Mouse (Mus musculus): ENCODE results near the gene Zswim3. TPM values are rescaled to one million over a fixed set of nuclear protein-coding genes. Genes with fewer than 3 reads are reported as not detected.

Gene Zswim3
- polyA plus RNA-seq, 1 experiment = 2.2 TPM

DNA sequence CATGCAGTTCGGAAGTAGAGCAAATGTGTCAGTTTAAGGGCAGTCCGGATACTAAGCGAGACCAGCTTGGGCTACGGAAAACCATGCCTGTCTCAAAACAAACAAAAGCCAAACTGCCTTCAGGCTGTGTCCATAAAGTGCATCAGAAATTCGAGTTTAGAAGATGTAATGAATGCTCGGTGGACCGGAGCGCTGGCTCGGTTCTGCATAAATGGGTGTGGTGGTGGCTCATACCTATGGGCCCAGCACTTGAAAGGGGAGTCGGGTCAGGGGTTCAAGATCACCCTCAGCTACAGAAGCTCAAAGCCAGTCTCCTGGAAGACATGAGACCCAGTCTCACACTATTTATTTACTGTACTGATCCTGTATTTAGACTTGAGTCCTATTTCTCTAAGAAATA, 17.1 kb upstream of the Zswim3 start:
- Histone ChIP-seq H3K4me3 (ENCODE audit: insufficient read depth, low read depth, low read length) (no peak overlapping the region), H3K27ac (ENCODE audit: insufficient read depth, low read depth, low read length) (no peak overlapping the region), H3K36me3 (ENCODE audit: control insufficient read depth, insufficient read depth, low read length) (0 out of 2 replicates have a peak, but pooled peaks cover 2% of the 10 kb centered on the region), H3K27me3 (replicated peaks; ENCODE audit: control insufficient read depth, insufficient read depth, low read length) (no peaks in the 10 kb centered on the region), H3K4me1 (ENCODE audit: control insufficient read depth, insufficient read depth, low read length) (peaks cover 7% of the 10 kb centered on the region; the same call in 1 of the 2 replicates)
- WGBS = 54% methylated on average over 10 of the region's 10 CpGs
- no peak for TF ChIP-seq POLR2A (IDR thresholded peaks at IDR 0.05; ENCODE audit: low read depth, low read length)
- no peak for TF ChIP-seq CTCF (conservative IDR thresholded peaks at IDR 0.05; ENCODE audit: insufficient read depth, insufficient read length, low read depth, low read length)
- no peak for DNase-seq

DNA sequence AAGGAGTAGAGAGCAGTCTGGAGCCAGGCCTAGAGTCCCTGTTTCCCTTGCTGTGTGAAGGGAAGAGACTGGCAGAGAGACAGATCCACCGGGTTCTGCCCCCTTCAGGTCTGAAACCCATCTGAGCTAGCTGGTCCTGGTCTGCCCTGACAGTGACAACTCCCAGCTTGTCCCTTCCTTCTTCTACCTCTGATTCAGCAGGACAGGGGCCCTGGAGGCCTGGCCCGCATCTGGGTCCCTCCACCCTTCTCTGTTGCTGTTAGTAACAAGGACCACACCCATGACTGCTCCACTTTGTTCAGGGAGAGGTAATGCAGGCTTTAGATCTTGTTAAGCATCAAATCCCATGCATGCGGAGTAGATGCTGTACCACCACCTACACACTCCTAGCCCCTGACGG, 16.5 kb upstream of the Zswim3 start:
- peaks cover 7% of the 10 kb centered on the region; the same call in 1 of the 2 replicates for H3K4me1 ChIP-seq (ENCODE audit: control insufficient read depth, insufficient read depth, low read length)
- TF ChIP-seq POLR2A (IDR thresholded peaks at IDR 0.05; ENCODE audit: low read depth, low read length) (no peak), CTCF (conservative IDR thresholded peaks at IDR 0.05; ENCODE audit: insufficient read depth, insufficient read length, low read depth, low read length) (no peak)
- no peak overlapping the region for H3K4me3 ChIP-seq (ENCODE audit: insufficient read depth, low read depth, low read length)
- H3K27me3 ChIP-seq (replicated peaks; ENCODE audit: control insufficient read depth, insufficient read depth, low read length) = no peaks in the 10 kb centered on the region
- WGBS = 81% methylated on average over 4 of the region's 4 CpGs
- H3K27ac ChIP-seq (ENCODE audit: insufficient read depth, low read depth, low read length) = no peak overlapping the region
- H3K36me3 ChIP-seq (ENCODE audit: control insufficient read depth, insufficient read depth, low read length) = 0 out of 2 replicates have a peak, but pooled peaks cover 2% of the 10 kb centered on the region
- no peak for DNase-seq

DNA sequence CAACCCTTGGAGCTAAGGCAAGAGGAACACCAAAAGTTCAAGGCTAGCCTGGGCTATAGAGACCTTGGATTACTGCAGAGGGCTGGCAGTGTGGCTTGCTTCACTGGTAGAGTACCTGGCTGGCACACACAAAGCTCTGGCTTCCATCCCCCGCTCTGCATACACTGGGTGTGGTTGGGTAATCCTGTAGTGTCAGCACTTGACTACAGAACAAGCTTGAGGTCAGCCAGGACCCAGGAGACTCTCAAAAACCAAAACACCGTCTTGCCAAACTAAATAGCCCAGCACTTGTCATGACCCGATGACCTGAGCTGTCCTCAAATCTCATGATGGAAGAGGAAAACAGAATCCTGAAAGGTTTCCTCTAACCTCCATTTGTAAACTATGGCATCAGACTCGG, 14.4 kb upstream of the Zswim3 start:
- TF ChIP-seq POLR2A (IDR thresholded peaks at IDR 0.05; ENCODE audit: low read depth, low read length) = no peak
- TF ChIP-seq CTCF (conservative IDR thresholded peaks at IDR 0.05; ENCODE audit: insufficient read depth, insufficient read length, low read depth, low read length) = no peak
- 50% methylated on average over 4 of the region's 4 CpGs for WGBS
- Histone ChIP-seq H3K36me3 (ENCODE audit: control insufficient read depth, insufficient read depth, low read length) (0 out of 2 replicates have a peak, but pooled peaks cover 2% of the 10 kb centered on the region), H3K27ac (ENCODE audit: insufficient read depth, low read depth, low read length) (no peak overlapping the region), H3K27me3 (replicated peaks; ENCODE audit: control insufficient read depth, insufficient read depth, low read length) (no peaks in the 10 kb centered on the region), H3K4me1 (ENCODE audit: control insufficient read depth, insufficient read depth, low read length) (no peaks in the 10 kb centered on the region), H3K4me3 (ENCODE audit: insufficient read depth, low read depth, low read length) (no peak overlapping the region)
- DNase-seq = peak; percentile 61

DNA sequence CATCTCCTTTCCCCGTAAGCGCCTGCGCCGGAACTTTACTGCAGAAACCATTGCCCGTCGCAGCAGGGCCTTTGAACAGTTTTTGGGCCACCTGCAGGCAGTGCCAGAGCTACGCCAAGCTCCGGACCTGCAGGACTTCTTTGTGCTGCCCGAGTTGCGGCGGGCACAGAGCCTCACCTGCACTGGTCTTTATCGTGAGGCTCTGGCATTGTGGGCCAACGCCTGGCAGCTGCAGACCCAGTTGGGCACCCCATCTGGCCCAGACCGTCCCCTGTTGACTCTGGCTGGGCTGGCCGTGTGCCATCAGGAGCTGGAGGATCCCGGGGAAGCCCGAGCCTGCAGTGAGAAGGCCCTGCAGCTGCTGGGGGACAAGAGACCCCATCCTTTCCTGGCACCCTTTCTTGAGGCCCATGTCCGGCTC, 13.0 kb upstream of the Zswim3 start:
- 88% methylated on average over 18 of the region's 18 CpGs for WGBS
- Histone ChIP-seq H3K27ac (ENCODE audit: insufficient read depth, low read depth, low read length) (no peak overlapping the region), H3K27me3 (replicated peaks; ENCODE audit: control insufficient read depth, insufficient read depth, low read length) (no peaks in the 10 kb centered on the region), H3K4me3 (ENCODE audit: insufficient read depth, low read depth, low read length) (no peak overlapping the region), H3K36me3 (ENCODE audit: control insufficient read depth, insufficient read depth, low read length) (0 out of 2 replicates have a peak, but pooled peaks cover 2% of the 10 kb centered on the region), H3K4me1 (ENCODE audit: control insufficient read depth, insufficient read depth, low read length) (no peaks in the 10 kb centered on the region)
- DNase-seq = no peak
- no peak for TF ChIP-seq POLR2A (IDR thresholded peaks at IDR 0.05; ENCODE audit: low read depth, low read length)

DNA sequence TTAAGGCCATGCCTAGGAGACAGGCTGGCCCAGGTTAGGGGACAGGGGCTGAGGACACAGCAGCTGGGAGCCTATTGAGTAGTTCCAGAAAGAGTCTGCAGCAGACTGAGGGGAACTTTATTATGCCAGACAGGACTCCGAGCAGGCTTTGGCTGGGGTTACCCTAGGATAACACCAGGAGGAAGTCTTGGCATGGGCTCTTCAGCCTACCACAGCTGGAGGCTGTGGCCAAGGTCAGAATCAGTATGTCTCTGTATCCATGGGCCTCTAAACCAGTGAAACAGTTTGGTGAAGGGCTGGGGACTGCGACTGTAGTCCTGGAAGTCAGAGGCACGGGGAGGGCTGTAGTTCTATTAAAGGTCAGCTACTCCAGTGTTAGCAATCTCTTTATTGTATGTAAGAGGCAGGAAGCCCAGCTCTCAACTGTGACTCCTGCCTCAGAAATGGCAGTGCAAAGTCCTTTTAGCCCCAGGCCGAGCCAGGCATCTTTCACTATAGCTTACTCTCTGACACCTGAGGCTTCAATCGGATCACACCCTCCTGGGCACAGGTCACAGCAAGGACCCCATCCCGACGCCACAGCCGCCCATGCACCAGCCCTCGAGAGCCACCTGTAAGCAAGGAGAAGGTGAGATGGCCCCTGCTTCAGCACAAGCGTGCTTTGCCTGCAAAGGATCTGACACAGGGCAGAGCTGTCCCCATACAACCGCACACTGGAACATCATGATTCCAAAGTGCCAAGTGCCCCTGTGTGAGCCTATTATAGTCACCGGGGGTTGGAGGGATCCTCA, 12.3 kb upstream of the Zswim3 start:
- Histone ChIP-seq H3K27ac (ENCODE audit: insufficient read depth, low read depth, low read length) (no peak overlapping the region), H3K4me1 (ENCODE audit: control insufficient read depth, insufficient read depth, low read length) (no peaks in the 10 kb centered on the region), H3K36me3 (ENCODE audit: control insufficient read depth, insufficient read depth, low read length) (peaks cover 2% of the 10 kb centered on the region; the same call in 1 of the 2 replicates), H3K27me3 (replicated peaks; ENCODE audit: control insufficient read depth, insufficient read depth, low read length) (no peaks in the 10 kb centered on the region), H3K4me3 (ENCODE audit: insufficient read depth, low read depth, low read length) (no peak overlapping the region)
- 80% methylated on average over 12 of the region's 12 CpGs for WGBS
- no peak for DNase-seq
- TF ChIP-seq POLR2A (IDR thresholded peaks at IDR 0.05; ENCODE audit: low read depth, low read length) (no peak), CTCF (conservative IDR thresholded peaks at IDR 0.05; ENCODE audit: insufficient read depth, insufficient read length, low read depth, low read length) (no peak)

DNA sequence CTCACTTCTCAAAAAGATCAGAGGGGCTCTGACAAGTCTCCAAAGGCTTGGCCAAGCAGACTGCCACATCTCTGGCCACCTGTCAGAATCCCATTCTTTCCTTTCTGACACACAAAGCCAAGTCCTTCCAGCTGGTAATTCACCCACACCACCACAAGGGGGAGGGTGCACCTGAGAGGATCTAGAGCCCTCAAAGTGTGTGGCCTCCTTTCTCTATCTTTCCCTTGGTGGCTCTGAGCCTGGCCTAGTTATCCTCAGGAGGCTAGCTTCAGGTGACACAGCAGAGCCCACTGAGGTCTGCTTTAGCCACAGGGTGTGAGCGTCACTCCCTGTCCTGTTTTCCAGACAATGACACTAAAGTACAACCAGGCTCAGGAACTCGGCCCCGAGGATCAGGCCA, 11.7 kb upstream of the Zswim3 start:
- WGBS = 44% methylated on average over 3 of the region's 3 CpGs
- DNase-seq = peak; percentile 73
- Histone ChIP-seq H3K36me3 (ENCODE audit: control insufficient read depth, insufficient read depth, low read length) (peaks cover 2% of the 10 kb centered on the region; the same call in 1 of the 2 replicates), H3K4me1 (ENCODE audit: control insufficient read depth, insufficient read depth, low read length) (no peaks in the 10 kb centered on the region), H3K27me3 (replicated peaks; ENCODE audit: control insufficient read depth, insufficient read depth, low read length) (no peaks in the 10 kb centered on the region), H3K27ac (ENCODE audit: insufficient read depth, low read depth, low read length) (no peak overlapping the region), H3K4me3 (ENCODE audit: insufficient read depth, low read depth, low read length) (no peak overlapping the region)
- peak; percentile 73 for TF ChIP-seq CTCF (conservative IDR thresholded peaks at IDR 0.05; ENCODE audit: insufficient read depth, insufficient read length, low read depth, low read length)
- no peak for TF ChIP-seq POLR2A (IDR thresholded peaks at IDR 0.05; ENCODE audit: low read depth, low read length)

DNA sequence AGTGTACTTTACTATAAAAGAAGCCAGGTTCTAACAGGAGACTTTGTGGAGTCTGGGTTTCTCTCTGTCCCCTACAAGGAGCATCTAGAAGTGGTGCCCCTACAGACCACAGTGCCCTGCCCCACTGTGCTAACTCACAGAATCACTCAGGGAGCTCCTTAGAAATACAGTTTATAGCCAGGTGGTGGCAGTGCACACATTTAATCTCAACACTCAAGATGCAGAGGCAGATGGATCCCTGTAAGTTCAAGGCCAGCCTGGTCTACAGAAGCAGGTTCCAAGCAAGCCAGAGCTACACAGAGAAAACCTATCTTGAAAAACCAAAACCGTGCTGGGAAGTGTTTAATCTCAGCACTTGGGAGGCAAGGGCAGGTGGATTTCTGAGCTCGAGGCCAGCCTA, 11.1 kb upstream of the Zswim3 start:
- H3K27ac ChIP-seq (ENCODE audit: insufficient read depth, low read depth, low read length) = no peak overlapping the region
- H3K4me1 ChIP-seq (ENCODE audit: control insufficient read depth, insufficient read depth, low read length) = no peaks in the 10 kb centered on the region
- H3K36me3 ChIP-seq (ENCODE audit: control insufficient read depth, insufficient read depth, low read length) = peaks cover 2% of the 10 kb centered on the region; the same call in 1 of the 2 replicates
- H3K4me3 ChIP-seq (ENCODE audit: insufficient read depth, low read depth, low read length) = no peak overlapping the region
- no peak for TF ChIP-seq POLR2A (IDR thresholded peaks at IDR 0.05; ENCODE audit: low read depth, low read length)
- no peak for TF ChIP-seq CTCF (conservative IDR thresholded peaks at IDR 0.05; ENCODE audit: insufficient read depth, insufficient read length, low read depth, low read length)
- no peaks in the 10 kb centered on the region for H3K27me3 ChIP-seq (replicated peaks; ENCODE audit: control insufficient read depth, insufficient read depth, low read length)
- DNase-seq = no peak
- 93% methylated on average over 2 of the region's 2 CpGs for WGBS
